8 mouse cellular contexts compared by ENCODE assay signal in the genomic region with DNA sequence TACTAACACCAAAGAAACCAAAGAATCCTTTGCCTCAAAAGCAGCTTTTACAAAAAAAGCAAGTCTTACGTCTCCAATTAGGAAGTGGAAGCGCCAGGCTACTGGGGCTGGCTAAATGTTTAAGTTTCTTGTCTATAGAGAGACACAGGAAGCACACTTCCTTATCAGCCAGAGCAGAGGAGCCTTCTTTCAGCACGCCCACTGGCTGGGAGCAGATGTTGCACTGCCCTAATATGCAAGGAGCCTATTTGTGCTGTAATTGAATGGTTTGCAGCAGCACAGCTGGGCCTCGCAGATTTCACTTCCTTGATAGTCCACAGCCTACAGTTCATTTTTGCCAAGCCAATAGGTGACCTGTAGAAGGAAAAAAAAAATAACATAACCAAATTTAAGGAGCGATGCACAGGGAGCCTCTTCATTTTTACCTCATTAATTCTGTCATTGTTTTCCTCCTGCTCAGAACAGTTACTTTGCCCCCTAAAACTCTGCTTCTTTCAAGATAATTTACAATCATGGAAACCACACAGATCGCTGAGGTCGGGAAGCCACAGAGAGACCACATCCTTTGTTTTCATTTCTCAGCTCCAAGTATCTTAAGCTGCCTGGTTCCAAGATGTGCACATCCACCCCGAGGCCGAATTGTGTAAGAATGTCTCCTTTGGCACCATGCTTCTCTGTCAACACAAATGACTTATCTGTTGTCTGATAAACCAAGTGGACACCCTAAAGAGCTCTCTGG.
DNase-seq lines count a peak whose midpoint lies in the region; ATAC-seq and TF ChIP-seq lines count a peak whose summit lies in the region.

No protein-coding gene starts in this region.

- no peak for TF ChIP-seq POLR2A in heart, adult 2 months (IDR thresholded peaks at IDR 0.05; ENCODE audit: insufficient read depth, low read depth, low read length)

- no peak overlapping the region for H3K9ac ChIP-seq in heart, adult 2 months (ENCODE audit: low read depth, low read length)

- no peak overlapping the region for H3K4me3 ChIP-seq in heart, adult 2 months

- peaks cover 4% of the 10 kb centered on the region for H3K4me1 ChIP-seq in heart, adult 2 months (ENCODE audit: control insufficient read depth, insufficient read depth, low read length)

- no peaks in the 10 kb centered on the region for H3K27me3 ChIP-seq in heart, adult 2 months (ENCODE audit: control insufficient read depth, insufficient read depth, low read length)

- H3K36me3 ChIP-seq in heart, adult 2 months (ENCODE audit: control insufficient read depth, insufficient read depth, low read length): no peaks in the 10 kb centered on the region

- ATAC-seq in megakaryocyte progenitor cell, adult 5-6 weeks (replicated peaks; ENCODE audit: poor library complexity): peak; percentile 92

- TF ChIP-seq CTCF in heart, adult 2 months (IDR thresholded peaks at IDR 0.05): no peak

- 23% methylated on average over 9 of the region's 9 CpGs for WGBS in heart, adult 2 months

- no peaks in the 10 kb centered on the region for H3K79me2 ChIP-seq in heart, adult 2 months (replicated peaks; ENCODE audit: control insufficient read depth, insufficient read depth, low read length)

- peak overlapping the region; percentile 1; the same call in 1 of the 2 replicates for H3K27ac ChIP-seq in heart, adult 2 months

- no peak for TF ChIP-seq EP300 in heart, adult 2 months (IDR thresholded peaks at IDR 0.05; ENCODE audit: insufficient read depth, low read depth, low read length)

- intact Hi-C loops in heart, adult 2 months (cut with DNase I): no loop called here

- peak; percentile 3 to 6 for DNase-seq in B cell, adult 2 months
- peak; percentile 81 for DNase-seq in T-cell, adult 2 months (ENCODE audit: low spot score)
- peak; percentile 44 to 57 for DNase-seq in heart, adult 2 months
- DNase-seq in kidney, adult 8-10 months: peak; percentile 12 to 28
- peak; percentile 70 for DNase-seq in thymus, postnatal 0 days (ENCODE audit: low spot score)
- no peak for DNase-seq in adrenal gland, postnatal 36 days
- DNase-seq in urinary bladder, adult 18-20 months (ENCODE audit: low spot score in 2 of 2): no peak

Comparison
In these comparisons a context has a peak if more than half of its experiments do, and no peak if none do; other contexts are left out.
1. DNase-seq: peak in B cell, adult 2 months (2 of 2), T-cell, adult 2 months (single experiment), heart, adult 2 months (2 of 2), kidney, adult 8-10 months (2 of 2) and thymus, postnatal 0 days (single experiment); none in adrenal gland, postnatal 36 days (0 of 2) and urinary bladder, adult 18-20 months (0 of 2).